Mouse (Mus musculus) MEL (cell line): ENCODE measurements around the gene Rora. TPM values are rescaled to one million over a fixed set of nuclear protein-coding genes. Genes with fewer than 3 reads are reported as not detected.

Experiments
- DNase-seq: peaks from one replicate; pipeline ENCODE4 v3.0.0; 2011; ENCODE audit warnings: low read depth, low spot score
- H3K27ac ChIP-seq: 2 replicates; pipeline ENCODE4 v1.5.1; 2012; ENCODE audit warnings: low read depth, mild to moderate bottlenecking, control low read depth, low read length, moderate library complexity; ENCODE audit not compliant: control insufficient read depth
- H3K27me3 ChIP-seq, 2 experiments: fragments of 150-350 bp in 1 of 2; sonication (generic) in 1 of 2; 2 replicates each; pipeline ENCODE4 v1.6.1; 2012; ENCODE audit warnings: low read length in 2 of 2, mild to moderate bottlenecking in 2 of 2, improper control_type of control experiment in 1 of 2, moderate library complexity in 1 of 2; ENCODE audit not compliant: insufficient read depth in 2 of 2, control insufficient read depth in 1 of 2
- H3K36me3 ChIP-seq, 2 experiments: 2 replicates each; pipeline ENCODE4 v1.6.1; 2012 to 2014; ENCODE audit warnings: low read length in 2 of 2, improper control_type of control experiment in 1 of 2, inconsistent platforms in 1 of 2, mild to moderate bottlenecking in 1 of 2; ENCODE audit not compliant: insufficient read depth in 2 of 2, control insufficient read depth in 1 of 2
- H3K4me1 ChIP-seq, 2 experiments: fragments of 150-350 bp in 1 of 2; sonication (generic) in 1 of 2; 2 replicates each; pipeline ENCODE4 v1.6.1; 2012; ENCODE audit warnings: low read length in 2 of 2, improper control_type of control experiment in 1 of 2, mild to moderate bottlenecking in 1 of 2; ENCODE audit not compliant: insufficient read depth in 2 of 2, control insufficient read depth in 1 of 2
- H3K4me3 ChIP-seq, 2 experiments: fragments of 150-350 bp in 1 of 2; sonication (generic) in 1 of 2; 2 replicates each; pipeline ENCODE4 v1.5.1; 2012; ENCODE audit warnings: low read depth in 2 of 2, low read length in 2 of 2, mild to moderate bottlenecking in 2 of 2, moderate library complexity in 2 of 2, control low read depth in 1 of 2, improper control_type of control experiment in 1 of 2; ENCODE audit not compliant: control insufficient read depth in 1 of 2, insufficient read depth in 1 of 2
- H3K79me2 ChIP-seq: 2 replicates; pipeline ENCODE4 v1.6.1; 2012; ENCODE audit warnings: mild to moderate bottlenecking, low read length, moderate library complexity; ENCODE audit not compliant: control insufficient read depth, poor library complexity, insufficient read depth
- H3K9ac ChIP-seq: 2 replicates; pipeline ENCODE4 v1.6.1; 2012; ENCODE audit warnings: low read depth, mild to moderate bottlenecking, control low read depth, low read length, moderate library complexity; ENCODE audit not compliant: control insufficient read depth, poor library complexity, severe bottlenecking
- H3K9me3 ChIP-seq: fragments of 150-350 bp; sonication (generic); replicated peaks from 2 replicates; pipeline ENCODE4 v1.6.1; 2012; ENCODE audit warnings: mild to moderate bottlenecking, low read length, improper control_type of control experiment, moderate library complexity; ENCODE audit not compliant: insufficient read depth
- CHD1 ChIP-seq: IDR thresholded peaks from 2 replicates; pipeline ENCODE4 v1.6.1; 2012; ENCODE audit warnings: low read depth, mild to moderate bottlenecking, inconsistent platforms, low read length, improper control_type of control experiment
- ELF1 ChIP-seq: IDR thresholded peaks from 2 replicates; pipeline ENCODE4 v1.6.1; 2014; ENCODE audit warnings: low read depth, mild to moderate bottlenecking, inconsistent platforms, low read length, improper control_type of control experiment, moderate library complexity
- EP300 ChIP-seq, 2 experiments: IDR thresholded peaks; 2 replicates each; pipeline ENCODE4 v1.6.1; 2011; ENCODE audit warnings: improper control_type of control experiment in 2 of 2, low read length in 2 of 2, low read depth in 1 of 2, mild to moderate bottlenecking in 1 of 2
- MAFK ChIP-seq: IDR thresholded peaks from 2 replicates; pipeline ENCODE4 v1.6.1; 2011; ENCODE audit warnings: low read depth, mild to moderate bottlenecking, low read length, improper control_type of control experiment, borderline replicate concordance
- MAX ChIP-seq: IDR thresholded peaks from 2 replicates; pipeline ENCODE4 v1.6.1; 2011; ENCODE audit warnings: low read length, improper control_type of control experiment
- MEF2A ChIP-seq: IDR thresholded peaks from 2 replicates; pipeline ENCODE4 v1.6.1; 2014; ENCODE audit warnings: low read depth, mild to moderate bottlenecking, inconsistent platforms, low read length, improper control_type of control experiment; ENCODE audit not compliant: poor library complexity, insufficient replicate concordance, severe bottlenecking; ENCODE audit errors: extremely low read depth
- MYC ChIP-seq: IDR thresholded peaks from 2 replicates; pipeline ENCODE4 v1.6.1; 2011; ENCODE audit warnings: low read depth, mild to moderate bottlenecking, low read length, improper control_type of control experiment, moderate library complexity
- POLR2A ChIP-seq, 2 experiments: IDR thresholded peaks; 2 replicates each; pipeline ENCODE4 v1.6.1; 2011 to 2012; ENCODE audit warnings: low read length in 2 of 2, mild to moderate bottlenecking in 2 of 2, control low read depth in 1 of 2, improper control_type of control experiment in 1 of 2, low read depth in 1 of 2, moderate library complexity in 1 of 2; ENCODE audit not compliant: control insufficient read depth in 1 of 2, insufficient read depth in 1 of 2, poor library complexity in 1 of 2
- POLR2AphosphoS2 ChIP-seq: IDR thresholded peaks from 2 replicates; pipeline ENCODE4 v1.6.1; 2011; ENCODE audit warnings: low read length, improper control_type of control experiment
- POLR2AphosphoS5 ChIP-seq: IDR thresholded peaks from 2 replicates; pipeline ENCODE4 v1.6.1; 2012; ENCODE audit warnings: low read depth, borderline replicate concordance, mild to moderate bottlenecking, inconsistent platforms, low read length, moderate library complexity, mixed read lengths
- RAD21 ChIP-seq: IDR thresholded peaks from 2 replicates; pipeline ENCODE4 v1.6.1; 2011; ENCODE audit warnings: mild to moderate bottlenecking, low read depth, low read length, improper control_type of control experiment
- SIN3A ChIP-seq: IDR thresholded peaks from 2 replicates; pipeline ENCODE4 v1.6.1; 2012; ENCODE audit warnings: low read length, improper control_type of control experiment, inconsistent platforms
- SMC3 ChIP-seq: IDR thresholded peaks from 2 replicates; pipeline ENCODE4 v1.6.1; 2011; ENCODE audit warnings: low read depth, low read length, improper control_type of control experiment
- TBP ChIP-seq: IDR thresholded peaks from 2 replicates; pipeline ENCODE4 v1.8.0; 2011; ENCODE audit warnings: low read depth, low read length, improper control_type of control experiment
- TCF12 ChIP-seq: IDR thresholded peaks from 2 replicates; pipeline ENCODE4 v1.6.1; 2014; ENCODE audit warnings: low read depth, mild to moderate bottlenecking, inconsistent platforms, low read length, improper control_type of control experiment, moderate library complexity
- USF1 ChIP-seq: IDR thresholded peaks from 2 replicates; pipeline ENCODE4 v1.6.1; 2014; ENCODE audit warnings: low read depth, mild to moderate bottlenecking, inconsistent platforms, low read length, improper control_type of control experiment, moderate library complexity
- USF2 ChIP-seq, 2 experiments: IDR thresholded peaks; 2 replicates each; pipeline ENCODE4 v1.6.1; 2011 to 2012; ENCODE audit warnings: improper control_type of control experiment in 2 of 2, low read length in 2 of 2, borderline replicate concordance in 1 of 2, inconsistent platforms in 1 of 2, low read depth in 1 of 2, mild to moderate bottlenecking in 1 of 2; ENCODE audit not compliant: insufficient read depth in 1 of 2
- ZMIZ1 ChIP-seq: IDR thresholded peaks from 2 replicates; pipeline ENCODE4 v1.6.1; 2012; ENCODE audit warnings: low read depth, mild to moderate bottlenecking, inconsistent platforms, low read length, improper control_type of control experiment, moderate library complexity
- polyA plus RNA-seq, 2 experiments: library from polyadenylated mRNA; stranded (reverse) in 1 of 2; unstranded in 1 of 2; fragments of >175 nt in 1 of 2; fragments of >200 nt in 1 of 2; gene quantifications; 2 replicates each; pipeline versions ENCODE4 v1.2.1 to v1.2.4; 2012; ENCODE audit warnings: low replicate concordance in 2 of 2, low read depth in 1 of 2; ENCODE audit not compliant: insufficient read length in 2 of 2, insufficient read depth in 1 of 2, missing spikeins in 1 of 2
- total RNA-seq: library from RNA; depleted of rRNA; stranded (reverse); fragments of 300-350 nt; gene quantifications from 2 replicates; pipeline ENCODE4 v1.2.3, GENCODE M21; 2012

The Rora gene
- total and polyA plus RNA-seq, 3 experiments: not detected

DNA sequence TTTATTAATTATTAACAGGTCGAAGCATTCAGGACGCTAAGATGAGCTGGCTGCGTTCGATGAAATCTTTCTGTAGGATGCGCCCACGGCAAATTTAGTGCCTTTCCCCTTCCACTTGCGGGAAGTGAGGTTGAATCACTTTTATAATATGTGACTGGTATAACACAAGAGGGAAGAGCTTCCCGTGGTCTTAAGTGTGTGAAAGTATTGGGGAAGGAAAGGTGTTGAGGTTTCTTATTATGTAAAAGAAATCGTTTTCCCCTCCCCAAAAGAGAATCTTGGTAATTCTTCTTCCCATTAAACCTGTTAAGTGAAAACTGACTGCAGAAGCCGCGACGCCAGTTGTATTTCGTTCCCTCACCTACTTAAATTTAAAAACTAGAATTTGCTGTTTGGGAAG lies 637.9 kb downstream of the Rora start:
- no peaks in the 10 kb centered on the region for H3K27me3 ChIP-seq
- no peak overlapping the region for H3K27ac ChIP-seq
- no peak overlapping the region for H3K9ac ChIP-seq
- DNase-seq: no peak
- no peaks in the 10 kb centered on the region for H3K9me3 ChIP-seq
- no peaks in the 10 kb centered on the region for H3K4me1 ChIP-seq
- H3K79me2 ChIP-seq: no peaks in the 10 kb centered on the region
- TF ChIP-seq USF2 (IDR thresholded peaks at IDR 0.05; ENCODE audit: borderline replicate concordance in 1 of 2, insufficient read depth in 1 of 2, low read depth in 1 of 2, low read length in 2 of 2): no peak
- TF ChIP-seq TBP: no peak
- no peak for TF ChIP-seq ZMIZ1
- TF ChIP-seq POLR2A (IDR thresholded peaks at IDR 0.05; ENCODE audit: control insufficient read depth in 1 of 2, insufficient read depth in 1 of 2, low read depth in 1 of 2, low read length in 2 of 2, poor library complexity in 1 of 2): no peak
- no peak for TF ChIP-seq ELF1
- no peak for TF ChIP-seq SMC3
- no peak for TF ChIP-seq MAFK
- TF ChIP-seq CHD1: no peak
- TF ChIP-seq, all 39 proteins: peak for 0
- H3K4me3 ChIP-seq: no peak overlapping the region
- H3K36me3 ChIP-seq: no peaks in the 10 kb centered on the region

- H3K4me3 ChIP-seq: no peak overlapping the region
- no peaks in the 10 kb centered on the region for H3K36me3 ChIP-seq
- H3K4me1 ChIP-seq: no peaks in the 10 kb centered on the region
- no peak overlapping the region for H3K9ac ChIP-seq
- no peak overlapping the region for H3K27ac ChIP-seq
- H3K27me3 ChIP-seq: no peaks in the 10 kb centered on the region
- TF ChIP-seq MEF2A (no peak), POLR2AphosphoS5 (no peak), RAD21 (no peak), MAX (no peak), SIN3A (no peak), EP300 (IDR thresholded peaks at IDR 0.05; ENCODE audit: low read depth in 1 of 2, low read length in 2 of 2) (no peak), ELF1 (no peak), MAFK (no peak), TCF12 (no peak), SMC3 (no peak), MYC (no peak), USF1 (no peak), POLR2AphosphoS2 (no peak), ZMIZ1 (no peak)
- H3K9me3 ChIP-seq: no peaks in the 10 kb centered on the region
- no peak for DNase-seq
- no peaks in the 10 kb centered on the region for H3K79me2 ChIP-seq
Measured at GRCm38 (mm10) chr9:69292353-69292752, 638.8 kb downstream of the Rora start.
